Mouse (Mus musculus): ENCODE data around the gene Tnf. TPM values are rescaled to one million over a fixed set of nuclear protein-coding genes. Genes with fewer than 3 reads are reported as not detected.
A peak's percentile ranks its signal among the peaks of the same experiment; 100 is the strongest.
"Not testable (repeated sequence)": the region's sequence is repeated elsewhere in the genome, so short reads cannot be mapped to it uniquely, and the experiment has no call there.

Gene Tnf
- polyA plus RNA-seq, 1 experiment: 7.4 TPM

DNA sequence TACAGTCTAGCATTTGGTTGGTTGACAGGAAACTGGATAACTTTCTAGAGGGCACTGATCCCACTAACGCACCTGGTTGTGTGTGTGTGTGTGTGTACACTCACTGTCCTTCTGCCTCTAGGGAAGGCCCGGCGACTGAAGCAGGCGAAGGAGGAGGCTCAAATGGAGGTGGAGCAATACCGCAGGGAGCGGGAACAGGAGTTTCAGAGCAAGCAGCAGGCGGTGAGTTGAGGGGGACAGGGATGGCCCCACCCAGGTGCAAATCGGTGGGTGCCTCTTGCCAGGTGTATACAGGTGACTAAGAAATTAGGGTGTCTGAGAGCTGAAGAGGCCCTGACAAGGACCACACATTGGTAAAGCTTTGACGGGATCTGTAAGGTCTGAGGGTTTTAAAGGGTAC lies 35.2 kb upstream of the Tnf start:
- WGBS: 88% methylated on average over 9 of the region's 9 CpGs
- Histone ChIP-seq H3K27ac (ENCODE audit: control insufficient read depth, insufficient read depth, low read depth, low read length, poor library complexity) (no peak overlapping the region), H3K4me3 (replicated peaks; ENCODE audit: control insufficient read depth, low read depth, low read length) (no peak overlapping the region), H3K4me1 (ENCODE audit: control insufficient read depth, insufficient read depth, low read length) (peaks cover 1% of the 10 kb centered on the region)
- TF ChIP-seq POLR2A (IDR thresholded peaks at IDR 0.05; ENCODE audit: borderline replicate concordance, control insufficient read depth, low read depth, low read length): no peak
- TF ChIP-seq CTCF (IDR thresholded peaks at IDR 0.05; ENCODE audit: control insufficient read depth, insufficient read depth, low read length): no peak

DNA sequence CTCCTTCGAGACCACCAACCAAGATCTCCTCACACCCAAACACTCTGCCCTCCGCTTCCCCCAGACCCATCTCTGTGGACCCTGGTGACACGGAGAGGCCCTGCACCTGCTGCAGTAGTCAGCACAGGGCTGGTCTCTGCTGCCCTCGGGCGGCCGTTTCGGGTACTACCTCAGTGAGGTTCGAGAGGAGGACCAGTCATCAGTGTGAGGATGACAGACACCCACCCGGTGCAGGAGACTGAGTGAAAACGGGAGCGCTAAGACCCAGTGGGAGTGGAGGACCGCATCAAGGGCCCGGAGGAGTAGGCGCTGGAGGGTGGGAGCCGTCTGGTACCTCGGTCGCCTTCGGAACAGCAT lies 34.6 kb upstream of the Tnf start:
- TF ChIP-seq POLR2A (IDR thresholded peaks at IDR 0.05; ENCODE audit: borderline replicate concordance, control insufficient read depth, low read depth, low read length): no peak
- peak; percentile 98 for TF ChIP-seq CTCF (IDR thresholded peaks at IDR 0.05; ENCODE audit: control insufficient read depth, insufficient read depth, low read length)
- 2% methylated on average over 18 of the region's 18 CpGs for WGBS
- Histone ChIP-seq H3K27ac (ENCODE audit: control insufficient read depth, insufficient read depth, low read depth, low read length, poor library complexity) (peak overlapping the region; percentile 91), H3K4me1 (ENCODE audit: control insufficient read depth, insufficient read depth, low read length) (peaks cover 5% of the 10 kb centered on the region), H3K4me3 (replicated peaks; ENCODE audit: control insufficient read depth, low read depth, low read length) (peak overlapping the region; percentile 86)

- H3K4me3 ChIP-seq (replicated peaks; ENCODE audit: control insufficient read depth, low read depth, low read length): peak within 1 kb of the TSS; percentile 86
- peak; percentile 66 for TF ChIP-seq POLR2A (IDR thresholded peaks at IDR 0.05; ENCODE audit: borderline replicate concordance, control insufficient read depth, low read depth, low read length)
- TF ChIP-seq CTCF (IDR thresholded peaks at IDR 0.05; ENCODE audit: control insufficient read depth, insufficient read depth, low read length): peak; percentile 14; the same call in 1 of the 2 replicates
- peak within 1 kb of the TSS; percentile 95 for H3K27ac ChIP-seq (ENCODE audit: control insufficient read depth, insufficient read depth, low read depth, low read length, poor library complexity)
- WGBS: under 1% methylated on average over 35 of the region's 35 CpGs
- peaks cover 9% of the 10 kb centered on the region for H3K4me1 ChIP-seq (ENCODE audit: control insufficient read depth, insufficient read depth, low read length)
These were observed 34.0 kb upstream of the Tnf start, which contains the start of gene Nfkbil1 for GRCm38 (mm10) chr17:35235614-35236389. Nfkbil1 (minus strand) TSS chr17:35235792.

DNA sequence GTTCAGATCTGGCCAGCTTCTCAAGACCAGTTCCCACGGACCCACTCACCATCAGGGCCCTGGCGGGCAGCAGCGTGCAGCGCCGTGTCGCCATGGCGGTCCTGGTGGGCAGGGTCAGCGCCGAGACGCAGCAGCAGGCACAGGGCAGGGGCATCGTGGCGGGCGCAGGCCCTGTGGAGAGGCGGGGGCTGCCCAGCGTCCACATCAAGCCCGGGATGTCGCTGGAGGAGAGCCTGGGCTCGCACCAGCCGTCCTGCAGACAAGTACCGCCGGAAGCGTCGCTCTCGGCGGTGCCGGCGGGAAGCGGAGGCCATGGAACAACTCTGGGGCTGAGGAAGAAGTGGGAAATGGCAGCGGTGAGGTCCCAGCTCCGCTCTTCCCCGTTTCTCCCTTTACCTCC lies 33.1 kb upstream of the Tnf start:
- 3% methylated on average over 31 of the region's 31 CpGs for WGBS
- peak overlapping the region; percentile 95 for H3K27ac ChIP-seq (ENCODE audit: control insufficient read depth, insufficient read depth, low read depth, low read length, poor library complexity)
- H3K4me1 ChIP-seq (ENCODE audit: control insufficient read depth, insufficient read depth, low read length): peaks cover 9% of the 10 kb centered on the region
- peak overlapping the region; percentile 77 for H3K4me3 ChIP-seq (replicated peaks; ENCODE audit: control insufficient read depth, low read depth, low read length)
- TF ChIP-seq POLR2A (IDR thresholded peaks at IDR 0.05; ENCODE audit: borderline replicate concordance, control insufficient read depth, low read depth, low read length): peak; percentile 60; the same call in 1 of the 2 replicates
- 0 out of 2 replicates have a peak, but pooled peaks have one; percentile 8 for TF ChIP-seq CTCF (IDR thresholded peaks at IDR 0.05; ENCODE audit: control insufficient read depth, insufficient read depth, low read length)

DNA sequence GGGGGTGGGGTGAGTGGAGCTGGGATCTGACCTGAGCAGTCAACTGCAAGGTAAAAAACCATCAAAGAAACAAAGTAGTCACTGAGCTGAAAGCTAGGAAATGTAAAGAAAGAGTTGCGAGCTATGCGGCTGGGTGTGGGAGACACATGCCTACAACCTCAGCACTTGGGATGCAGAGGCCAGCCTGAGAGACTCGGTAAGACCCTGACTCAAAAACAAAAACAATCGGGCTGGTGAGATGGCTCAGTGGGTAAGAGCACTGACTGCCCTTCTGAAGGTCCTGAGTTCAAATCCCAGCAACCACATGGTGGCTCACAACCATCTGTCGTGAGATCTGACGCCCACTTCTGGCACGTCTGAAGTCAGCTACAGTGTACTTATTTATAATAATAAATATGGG lies 32.3 kb upstream of the Tnf start:
- 44% methylated on average over 7 of the region's 7 CpGs for WGBS

DNA sequence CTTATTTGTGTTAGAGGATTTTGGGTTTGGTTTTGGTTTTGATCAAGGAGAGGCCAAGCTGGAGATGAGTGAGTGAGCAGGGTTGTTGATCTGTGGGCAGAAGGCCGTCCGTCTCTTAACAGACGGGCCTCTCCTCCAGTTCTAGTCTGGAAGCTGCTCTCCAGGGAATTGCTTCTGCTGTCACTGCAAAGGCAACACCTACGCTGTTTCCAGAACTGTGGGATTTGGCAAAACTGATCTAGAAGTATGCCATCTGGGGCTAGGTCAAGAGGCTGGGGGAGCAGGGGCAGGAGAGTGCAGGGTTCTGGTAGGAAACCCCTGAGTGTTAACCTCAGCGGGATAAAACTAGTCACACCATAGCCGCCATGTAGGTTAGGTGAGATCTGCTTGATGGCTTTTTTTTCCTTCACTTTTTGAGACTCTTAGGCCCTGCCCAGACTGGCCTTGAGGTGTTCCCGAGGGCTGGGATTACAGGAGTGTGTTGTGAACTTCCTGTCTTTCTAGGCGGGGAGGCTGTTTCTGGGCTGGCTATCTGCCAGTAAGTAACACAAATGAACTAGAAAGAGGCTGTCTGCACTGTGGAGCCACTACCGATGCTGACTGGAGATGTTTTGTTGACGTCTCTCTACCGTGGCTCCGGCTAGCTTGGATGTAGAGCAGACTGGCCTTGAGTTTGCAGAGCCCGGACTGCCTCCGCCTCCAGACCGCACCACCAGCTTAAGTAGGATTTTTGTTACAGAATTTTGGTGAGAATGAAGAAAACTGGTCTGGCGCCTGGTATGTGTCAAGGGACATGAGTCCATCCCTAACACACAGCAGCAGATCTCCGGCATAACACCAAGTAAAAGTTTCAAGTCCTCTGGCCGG lies 31.5 kb upstream of the Tnf start, which contains the start of gene Atp6v1g2:
Atp6v1g2 (plus strand) TSS at position 547 of the 867 bp plus-strand sequence.
- TF ChIP-seq POLR2A (IDR thresholded peaks at IDR 0.05; ENCODE audit: borderline replicate concordance, control insufficient read depth, low read depth, low read length) (no peak), CTCF (IDR thresholded peaks at IDR 0.05; ENCODE audit: control insufficient read depth, insufficient read depth, low read length) (no peak)
- peak within 1 kb of the TSS; percentile 77 for H3K4me3 ChIP-seq (replicated peaks; ENCODE audit: control insufficient read depth, low read depth, low read length)
- peak within 1 kb of the TSS; percentile 95 for H3K27ac ChIP-seq (ENCODE audit: control insufficient read depth, insufficient read depth, low read depth, low read length, poor library complexity)
- 15% methylated on average over 18 of the region's 18 CpGs for whole genome bisulfite sequencing
- H3K4me1 ChIP-seq (ENCODE audit: control insufficient read depth, insufficient read depth, low read length): peaks cover 9% of the 10 kb centered on the region

More for the DNA sequence above, 32.3 kb upstream of the Tnf start:
- not testable (repeated sequence) for H3K4me1 ChIP-seq (ENCODE audit: control insufficient read depth, insufficient read depth, low read length)
- Histone ChIP-seq H3K4me3 (replicated peaks; ENCODE audit: control insufficient read depth, low read depth, low read length) (peak overlapping the region; percentile 39), H3K27ac (ENCODE audit: control insufficient read depth, insufficient read depth, low read depth, low read length, poor library complexity) (peak overlapping the region; percentile 95; the same call in 1 of the 2 replicates)

DNA sequence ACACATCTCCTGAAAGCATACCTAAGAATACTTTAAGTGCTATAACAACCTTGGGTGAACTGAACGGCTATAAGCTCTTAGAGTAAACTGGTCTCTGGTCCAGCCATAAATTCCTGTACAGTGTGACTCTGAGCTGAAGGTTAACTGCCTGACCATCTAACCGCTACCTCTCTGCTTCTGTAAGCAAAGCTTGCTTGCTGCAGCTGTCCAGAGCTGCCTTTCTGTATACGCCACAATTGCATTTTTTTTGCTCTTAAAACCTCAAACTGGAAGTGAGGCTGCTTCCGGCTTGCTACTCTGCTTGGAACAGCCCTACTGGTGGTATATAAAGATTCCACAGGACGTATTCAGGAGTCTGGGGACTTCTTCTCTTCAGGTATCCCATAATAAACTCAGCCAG lies 30.9 kb upstream of the Tnf start:
- no peak overlapping the region for H3K4me3 ChIP-seq (replicated peaks; ENCODE audit: control insufficient read depth, low read depth, low read length)
- peaks cover 9% of the 10 kb centered on the region for H3K4me1 ChIP-seq (ENCODE audit: control insufficient read depth, insufficient read depth, low read length)

GRCm38 (mm10) chr17:35232043-35232442 lies 30.2 kb upstream of the Tnf start:
- no peak for TF ChIP-seq POLR2A (IDR thresholded peaks at IDR 0.05; ENCODE audit: borderline replicate concordance, control insufficient read depth, low read depth, low read length)
- TF ChIP-seq CTCF (IDR thresholded peaks at IDR 0.05; ENCODE audit: control insufficient read depth, insufficient read depth, low read length): peak; percentile 91
- Histone ChIP-seq H3K4me3 (replicated peaks; ENCODE audit: control insufficient read depth, low read depth, low read length) (peak overlapping the region; percentile 52), H3K27ac (ENCODE audit: control insufficient read depth, insufficient read depth, low read depth, low read length, poor library complexity) (peak overlapping the region; percentile 95), H3K4me1 (ENCODE audit: control insufficient read depth, insufficient read depth, low read length) (peaks cover 9% of the 10 kb centered on the region)
- 3% methylated on average over 12 of the region's 12 CpGs for WGBS

More for the DNA sequence above, 30.9 kb upstream of the Tnf start:
- TF ChIP-seq CTCF (IDR thresholded peaks at IDR 0.05; ENCODE audit: control insufficient read depth, insufficient read depth, low read length): no peak
- no peak for TF ChIP-seq POLR2A (IDR thresholded peaks at IDR 0.05; ENCODE audit: borderline replicate concordance, control insufficient read depth, low read depth, low read length)
- 10% methylated on average over 5 of the region's 5 CpGs for WGBS
- peak overlapping the region; percentile 95 for H3K27ac ChIP-seq (ENCODE audit: control insufficient read depth, insufficient read depth, low read depth, low read length, poor library complexity)
